Mouse (Mus musculus): Measurements from ENCODE around the gene Yy1. TPM values are rescaled to one million over a fixed set of nuclear protein-coding genes. Genes with fewer than 3 reads are reported as not detected.

The Yy1 gene
- polyA plus RNA-seq, 1 experiment = 6.9 TPM

DNA sequence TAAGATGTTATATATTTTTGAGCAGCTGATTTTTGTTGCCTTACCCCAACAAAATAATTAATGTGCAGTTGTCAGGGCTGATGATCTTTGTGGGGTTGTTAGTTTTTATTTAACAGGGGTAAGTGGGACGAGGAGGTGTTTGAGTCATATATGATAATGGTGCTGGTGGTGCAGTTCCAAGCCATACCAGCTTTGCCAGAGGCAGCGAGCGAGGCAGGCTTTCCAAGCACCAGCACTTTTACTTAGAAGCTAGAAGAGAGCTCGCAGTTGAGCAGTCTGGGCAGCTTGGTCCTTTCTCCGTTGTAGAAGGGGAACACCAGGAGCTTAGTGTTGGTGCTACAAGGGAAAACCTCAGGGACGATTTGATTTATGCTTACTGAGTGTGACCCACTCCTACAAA, 19.7 kb downstream of the Yy1 start:
- H3K4me1 ChIP-seq (ENCODE audit: control insufficient read depth, insufficient read depth, low read length) = no peaks in the 10 kb centered on the region
- peaks cover 2% of the 10 kb centered on the region for H3K36me3 ChIP-seq (ENCODE audit: control insufficient read depth, insufficient read depth, low read length)
- TF ChIP-seq POLR2A (IDR thresholded peaks at IDR 0.05; ENCODE audit: control insufficient read depth, low read depth, low read length) (no peak), CTCF (IDR thresholded peaks at IDR 0.05; ENCODE audit: control insufficient read depth, insufficient read depth, insufficient replicate concordance, low read depth, low read length) (no peak)
- no peak overlapping the region for H3K4me3 ChIP-seq (ENCODE audit: control insufficient read depth, low read depth, low read length)
- no peak overlapping the region for H3K27ac ChIP-seq (ENCODE audit: control insufficient read depth, insufficient read depth, low read depth, low read length)
- H3K27me3 ChIP-seq (ENCODE audit: control insufficient read depth, insufficient read depth, low read length) = no peaks in the 10 kb centered on the region

GRCm38 (mm10) chr12:108814470-108814869, 21.7 kb downstream of the Yy1 start:
- Histone ChIP-seq H3K27me3 (ENCODE audit: control insufficient read depth, insufficient read depth, low read length) (no peaks in the 10 kb centered on the region), H3K4me1 (ENCODE audit: control insufficient read depth, insufficient read depth, low read length) (no peaks in the 10 kb centered on the region), H3K27ac (ENCODE audit: control insufficient read depth, insufficient read depth, low read depth, low read length) (no peak overlapping the region), H3K36me3 (ENCODE audit: control insufficient read depth, insufficient read depth, low read length) (peaks cover 2% of the 10 kb centered on the region), H3K4me3 (ENCODE audit: control insufficient read depth, low read depth, low read length) (no peak overlapping the region)
- TF ChIP-seq CTCF (IDR thresholded peaks at IDR 0.05; ENCODE audit: control insufficient read depth, insufficient read depth, insufficient replicate concordance, low read depth, low read length) (no peak), POLR2A (IDR thresholded peaks at IDR 0.05; ENCODE audit: control insufficient read depth, low read depth, low read length) (no peak)

GRCm38 (mm10) chr12:108816569-108816968, 23.8 kb downstream of the Yy1 start:
- Histone ChIP-seq H3K27ac (ENCODE audit: control insufficient read depth, insufficient read depth, low read depth, low read length) (no peak overlapping the region), H3K27me3 (ENCODE audit: control insufficient read depth, insufficient read depth, low read length) (no peaks in the 10 kb centered on the region), H3K36me3 (ENCODE audit: control insufficient read depth, insufficient read depth, low read length) (peaks cover 2% of the 10 kb centered on the region), H3K4me3 (ENCODE audit: control insufficient read depth, low read depth, low read length) (no peak overlapping the region), H3K4me1 (ENCODE audit: control insufficient read depth, insufficient read depth, low read length) (no peaks in the 10 kb centered on the region)
- no peak for TF ChIP-seq CTCF (IDR thresholded peaks at IDR 0.05; ENCODE audit: control insufficient read depth, insufficient read depth, insufficient replicate concordance, low read depth, low read length)
- TF ChIP-seq POLR2A (IDR thresholded peaks at IDR 0.05; ENCODE audit: control insufficient read depth, low read depth, low read length) = no peak

DNA sequence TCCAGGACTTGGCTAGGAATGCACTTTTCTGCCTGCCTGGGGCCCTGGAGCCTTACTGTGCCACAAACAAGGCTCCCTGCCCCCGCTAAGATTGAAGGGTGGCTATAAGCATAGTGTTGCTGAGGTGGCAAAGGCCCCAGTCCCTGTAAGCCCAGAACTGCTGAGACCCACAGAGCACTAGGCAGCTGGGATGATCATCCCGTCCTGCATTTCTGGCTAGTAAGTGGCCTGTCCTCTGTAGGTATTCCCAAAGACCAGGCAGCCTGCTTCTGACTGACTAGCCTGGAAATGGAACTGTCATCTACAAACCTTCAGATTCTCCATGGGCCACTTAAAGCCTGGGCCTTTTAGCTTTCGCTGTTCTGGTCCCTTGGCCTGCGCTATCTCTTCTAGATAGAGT, 27.7 kb downstream of the Yy1 start:
- Histone ChIP-seq H3K36me3 (ENCODE audit: control insufficient read depth, insufficient read depth, low read length) (no peaks in the 10 kb centered on the region), H3K27me3 (ENCODE audit: control insufficient read depth, insufficient read depth, low read length) (no peaks in the 10 kb centered on the region), H3K4me3 (ENCODE audit: control insufficient read depth, low read depth, low read length) (no peak overlapping the region), H3K4me1 (ENCODE audit: control insufficient read depth, insufficient read depth, low read length) (no peaks in the 10 kb centered on the region), H3K27ac (ENCODE audit: control insufficient read depth, insufficient read depth, low read depth, low read length) (no peak overlapping the region)
- TF ChIP-seq CTCF (IDR thresholded peaks at IDR 0.05; ENCODE audit: control insufficient read depth, insufficient read depth, insufficient replicate concordance, low read depth, low read length) (no peak), POLR2A (IDR thresholded peaks at IDR 0.05; ENCODE audit: control insufficient read depth, low read depth, low read length) (no peak)

DNA sequence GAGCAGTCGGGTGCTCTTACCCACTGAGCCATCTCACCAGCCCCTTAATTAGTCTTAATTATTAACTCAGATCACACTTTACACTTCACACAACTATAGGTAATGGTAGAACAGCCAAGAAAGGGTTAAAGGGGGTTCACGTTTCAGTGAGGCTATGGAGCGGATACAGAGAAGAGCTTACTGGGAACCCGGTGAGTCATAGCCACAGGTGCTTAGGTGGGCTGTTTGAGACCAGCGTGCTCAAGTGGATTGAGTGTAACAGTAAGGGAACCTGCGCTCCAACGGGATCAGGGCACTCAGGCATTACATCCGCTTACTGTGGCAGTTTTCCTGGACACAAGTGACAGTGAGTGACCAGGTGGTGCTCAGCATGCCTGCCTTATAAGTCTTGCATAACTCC, 30.3 kb downstream of the Yy1 start:
- H3K4me1 ChIP-seq (ENCODE audit: control insufficient read depth, insufficient read depth, low read length) = no peaks in the 10 kb centered on the region; the same call in 1 of the 2 replicates
- no peak for TF ChIP-seq CTCF (IDR thresholded peaks at IDR 0.05; ENCODE audit: control insufficient read depth, insufficient read depth, insufficient replicate concordance, low read depth, low read length)
- no peak for TF ChIP-seq POLR2A (IDR thresholded peaks at IDR 0.05; ENCODE audit: control insufficient read depth, low read depth, low read length)
- no peak overlapping the region for H3K27ac ChIP-seq (ENCODE audit: control insufficient read depth, insufficient read depth, low read depth, low read length)
- H3K36me3 ChIP-seq (ENCODE audit: control insufficient read depth, insufficient read depth, low read length) = no peaks in the 10 kb centered on the region
- no peaks in the 10 kb centered on the region for H3K27me3 ChIP-seq (ENCODE audit: control insufficient read depth, insufficient read depth, low read length)
- no peak overlapping the region for H3K4me3 ChIP-seq (ENCODE audit: control insufficient read depth, low read depth, low read length)

- H3K27ac ChIP-seq (ENCODE audit: control insufficient read depth, insufficient read depth, low read depth, low read length) = no peak overlapping the region
- TF ChIP-seq CTCF (IDR thresholded peaks at IDR 0.05; ENCODE audit: control insufficient read depth, insufficient read depth, insufficient replicate concordance, low read depth, low read length) = no peak
- TF ChIP-seq POLR2A (IDR thresholded peaks at IDR 0.05; ENCODE audit: control insufficient read depth, low read depth, low read length) = no peak
- peaks cover 6% of the 10 kb centered on the region for H3K4me1 ChIP-seq (ENCODE audit: control insufficient read depth, insufficient read depth, low read length)
- H3K4me3 ChIP-seq (ENCODE audit: control insufficient read depth, low read depth, low read length) = no peak overlapping the region
- no peaks in the 10 kb centered on the region for H3K27me3 ChIP-seq (ENCODE audit: control insufficient read depth, insufficient read depth, low read length)
- H3K36me3 ChIP-seq (ENCODE audit: control insufficient read depth, insufficient read depth, low read length) = no peaks in the 10 kb centered on the region
Measured at GRCm38 (mm10) chr12:108824225-108824874, 31.6 kb downstream of the Yy1 start.

GRCm38 (mm10) chr12:108825561-108826224, 32.9 kb downstream of the Yy1 start:
- H3K4me1 ChIP-seq (ENCODE audit: control insufficient read depth, insufficient read depth, low read length) = peaks cover 6% of the 10 kb centered on the region
- H3K27ac ChIP-seq (ENCODE audit: control insufficient read depth, insufficient read depth, low read depth, low read length) = no peak overlapping the region
- no peak overlapping the region for H3K4me3 ChIP-seq (ENCODE audit: control insufficient read depth, low read depth, low read length)
- H3K27me3 ChIP-seq (ENCODE audit: control insufficient read depth, insufficient read depth, low read length) = no peaks in the 10 kb centered on the region
- H3K36me3 ChIP-seq (ENCODE audit: control insufficient read depth, insufficient read depth, low read length) = no peaks in the 10 kb centered on the region
- no peak for TF ChIP-seq CTCF (IDR thresholded peaks at IDR 0.05; ENCODE audit: control insufficient read depth, insufficient read depth, insufficient replicate concordance, low read depth, low read length)
- no peak for TF ChIP-seq POLR2A (IDR thresholded peaks at IDR 0.05; ENCODE audit: control insufficient read depth, low read depth, low read length)
